Mouse (Mus musculus): ENCODE results near the gene Vrk3.
A peak's percentile ranks its signal among the peaks of the same experiment; 100 is the strongest.
"Not testable (repeated sequence)": the region's sequence is repeated elsewhere in the genome, so short reads cannot be mapped to it uniquely, and the experiment has no call there.

Gene Vrk3

GRCm38 (mm10) chr7:44748101-44749044 is at the start of gene Vrk3:
Gene Vrk3 (plus strand): TSS chr7:44748413.
- DNase-seq = peak; percentile 95

GRCm38 (mm10) chr7:44701921-44702320 is 46.3 kb upstream of the Vrk3 start:
- no peak for DNase-seq

- no peak for DNase-seq
Measured at GRCm38 (mm10) chr7:44702985-44703384, 45.2 kb upstream of the Vrk3 start.

- DNase-seq = peak; percentile 45
Measured at GRCm38 (mm10) chr7:44704363-44704762, 43.9 kb upstream of the Vrk3 start.

GRCm38 (mm10) chr7:44705086-44705485 is 43.1 kb upstream of the Vrk3 start:
- DNase-seq = no peak

GRCm38 (mm10) chr7:44706322-44706721 is 41.9 kb upstream of the Vrk3 start:
- no peak for DNase-seq

- DNase-seq = no peak
Measured at GRCm38 (mm10) chr7:44707169-44707675, 41.0 kb upstream of the Vrk3 start.

- DNase-seq = not testable (repeated sequence)
Measured at GRCm38 (mm10) chr7:44708093-44708492, 40.1 kb upstream of the Vrk3 start.

- no peak for DNase-seq
Measured at GRCm38 (mm10) chr7:44708574-44708973, 39.6 kb upstream of the Vrk3 start, which contains the start of gene Izumo2. Gene Izumo2 (plus strand): TSS chr7:44708742.

GRCm38 (mm10) chr7:44709881-44710280 is 38.3 kb upstream of the Vrk3 start:
- no peak for DNase-seq

- DNase-seq = no peak
Measured at GRCm38 (mm10) chr7:44722058-44722457, 26.2 kb upstream of the Vrk3 start.

- DNase-seq = no peak
Measured at GRCm38 (mm10) chr7:44724316-44724715, 23.9 kb upstream of the Vrk3 start.

GRCm38 (mm10) chr7:44726343-44726742 is 21.9 kb upstream of the Vrk3 start:
- DNase-seq = no peak

- no peak for DNase-seq
Measured at GRCm38 (mm10) chr7:44727151-44727550, 21.1 kb upstream of the Vrk3 start.

- DNase-seq = no peak
Measured at GRCm38 (mm10) chr7:44728082-44728975, 19.9 kb upstream of the Vrk3 start.

GRCm38 (mm10) chr7:44733723-44734122 is 14.5 kb upstream of the Vrk3 start:
- no peak for DNase-seq

- no peak for DNase-seq
Measured at GRCm38 (mm10) chr7:44741361-44741760, 6.9 kb upstream of the Vrk3 start.

GRCm38 (mm10) chr7:44744270-44744669 is 3.9 kb upstream of the Vrk3 start:
- DNase-seq = no peak

- peak; percentile 80 for DNase-seq
Measured at GRCm38 (mm10) chr7:44745076-44745475, 3.1 kb upstream of the Vrk3 start.

GRCm38 (mm10) chr7:44747115-44747514 is 1.1 kb upstream of the Vrk3 start:
- DNase-seq = no peak

GRCm38 (mm10) chr7:44750950-44751349 is 2.7 kb downstream of the Vrk3 start, which contains the start of gene Zfp473:
Gene Zfp473 (minus strand): TSS chr7:44751050.
- not testable (repeated sequence) for DNase-seq

- no peak for DNase-seq
Measured at GRCm38 (mm10) chr7:44757164-44757563, 9.0 kb downstream of the Vrk3 start.

- no peak for DNase-seq
Measured at GRCm38 (mm10) chr7:44760366-44760765, 12.2 kb downstream of the Vrk3 start.

All from liver (tissue).